Mouse (Mus musculus) lung, postnatal 0 days (tissue): ENCODE data around the gene Ccl26.

Source experiments
- CTCF ChIP-seq: IDR thresholded peaks from 2 replicates; pipeline ENCODE4 v1.5.1; 2016; ENCODE audit warnings: antibody characterized with exemption, mild to moderate bottlenecking
- EP300 ChIP-seq: IDR thresholded peaks from 2 replicates; pipeline ENCODE4 v1.6.1; 2016; ENCODE audit warnings: antibody characterized with exemption, mild to moderate bottlenecking, control low read depth

GRCm38 (mm10) chr5:135529310-135529709 lies 34.1 kb downstream of the Ccl26 start:
- no peak for TF ChIP-seq EP300
- peak; percentile 55 for TF ChIP-seq CTCF
